Mouse (Mus musculus) myocyte (in vitro differentiated cells): ENCODE results near the gene Dusp15. TPM values are rescaled to one million over a fixed set of nuclear protein-coding genes. Genes with fewer than 3 reads are reported as not detected.
A peak's percentile ranks its signal among the peaks of the same experiment; 100 is the strongest.

Experiments
- H3K27me3 ChIP-seq: one replicate; pipeline ENCODE4 v1.6.1; 2011; ENCODE audit not compliant: control insufficient read depth, insufficient read depth, insufficient read length
- H3K36me3 ChIP-seq: one replicate; pipeline ENCODE4 v1.6.1; 2011; ENCODE audit not compliant: control insufficient read depth, insufficient read depth
- H3K4me2 ChIP-seq: one replicate; pipeline ENCODE4 v1.6.1; 2011; ENCODE audit warnings: low read depth, control low read depth
- H3K4me3 ChIP-seq: one replicate; pipeline ENCODE4 v1.5.1; 2011; ENCODE audit warnings: mild to moderate bottlenecking, control low read depth, moderate library complexity
- H3K79me2 ChIP-seq: one replicate; pipeline ENCODE4 v1.6.1; 2011; ENCODE audit not compliant: control insufficient read depth, insufficient read depth
- H3ac ChIP-seq: one replicate; pipeline ENCODE4 v1.6.1; 2011; ENCODE audit not compliant: control insufficient read depth, insufficient read length
- CEBPB ChIP-seq: IDR thresholded peaks from 2 replicates; pipeline ENCODE4 v1.6.1; 2011; ENCODE audit warnings: mild to moderate bottlenecking, moderate library complexity; ENCODE audit not compliant: poor library complexity, insufficient read depth, severe bottlenecking
- E2F4 ChIP-seq: IDR thresholded peaks from one replicate; pipeline ENCODE4 v1.6.1; 2011; ENCODE audit warnings: mild to moderate bottlenecking, control low read depth, moderate library complexity; ENCODE audit not compliant: insufficient read depth
- MAX ChIP-seq: IDR thresholded peaks from one replicate; pipeline ENCODE4 v1.6.1; 2011; ENCODE audit warnings: low read depth, mild to moderate bottlenecking, control low read depth
- MYOD1 ChIP-seq, 3 experiments: IDR thresholded peaks; one replicate each; pipeline ENCODE4 v1.6.1; 2011; ENCODE audit warnings: control low read depth in 2 of 3, low read depth in 2 of 3, mild to moderate bottlenecking in 2 of 3, moderate library complexity in 1 of 3; ENCODE audit not compliant: insufficient read length in 2 of 3, control insufficient read depth in 1 of 3
- MYOG ChIP-seq, 3 experiments: IDR thresholded peaks; one replicate each; pipeline ENCODE4 v1.6.1; 2011; ENCODE audit warnings: control low read depth in 2 of 3, low read depth in 2 of 3, mild to moderate bottlenecking in 2 of 3; ENCODE audit not compliant: insufficient read length in 2 of 3, control insufficient read depth in 1 of 3, insufficient read depth in 1 of 3
- POLR2A ChIP-seq: IDR thresholded peaks from one replicate; pipeline ENCODE4 v1.6.1; 2011; ENCODE audit warnings: low read depth, mild to moderate bottlenecking, control low read depth, moderate library complexity; ENCODE audit not compliant: insufficient read length
- POLR2AphosphoS2 ChIP-seq: IDR thresholded peaks from one replicate; pipeline ENCODE4 v1.6.1; 2011; ENCODE audit warnings: low read depth, control low read depth; ENCODE audit not compliant: insufficient read length
- REST ChIP-seq: IDR thresholded peaks from one replicate; pipeline ENCODE4 v1.6.1; 2011; ENCODE audit warnings: mild to moderate bottlenecking, control low read depth, moderate library complexity; ENCODE audit not compliant: insufficient read depth, insufficient read length
- SRF ChIP-seq: IDR thresholded peaks from one replicate; pipeline ENCODE4 v1.6.1; 2011; ENCODE audit warnings: low read depth; ENCODE audit not compliant: control insufficient read depth, insufficient read length
- TCF12 ChIP-seq: IDR thresholded peaks from one replicate; pipeline ENCODE4 v1.6.1; 2011; ENCODE audit warnings: mild to moderate bottlenecking, control low read depth; ENCODE audit not compliant: poor library complexity, insufficient read depth, severe bottlenecking
- TCF3 ChIP-seq: IDR thresholded peaks from one replicate; pipeline ENCODE4 v1.6.1; 2011; ENCODE audit warnings: low read depth, control low read depth; ENCODE audit not compliant: insufficient read length
- USF1 ChIP-seq: IDR thresholded peaks from one replicate; pipeline ENCODE4 v1.6.1; 2011; ENCODE audit warnings: low read depth, mild to moderate bottlenecking, control low read depth, moderate library complexity
- polyA plus RNA-seq: library from polyadenylated mRNA; unstranded; fragments of >200 nt; fragmentation: generic; extraction: Trizol; gene quantifications from one replicate; pipeline ENCODE4 v1.2.1, GENCODE M21; 2012; ENCODE audit warnings: missing spikeins

Gene Dusp15
- polyA plus RNA-seq, 1 experiment, result 0.02 TPM

DNA sequence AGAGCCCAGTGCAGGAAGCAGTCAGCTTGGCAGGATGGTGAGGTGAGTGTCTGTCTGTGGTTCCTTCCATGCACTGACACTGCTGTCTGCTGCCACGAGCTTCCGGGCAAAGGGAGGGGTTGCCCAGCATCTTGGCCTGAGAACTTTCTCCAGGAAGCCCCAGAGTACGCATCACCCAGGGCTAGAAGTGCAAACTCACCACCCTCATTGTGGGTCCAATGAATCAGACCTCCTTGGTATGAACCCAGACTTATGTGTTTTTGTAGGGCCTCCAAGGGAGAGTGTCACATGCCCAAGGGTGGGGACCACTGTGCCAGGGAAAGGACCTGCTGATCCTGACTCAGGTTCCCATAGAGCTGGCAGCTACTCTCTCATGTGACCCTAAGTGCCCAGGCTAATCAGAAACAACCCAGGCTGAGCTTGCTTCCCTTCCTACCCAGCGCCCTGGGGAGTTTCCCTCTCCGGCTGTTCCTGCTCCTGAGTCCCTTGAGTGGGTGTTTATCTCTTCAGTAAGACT is 47.3 kb downstream of the Dusp15 start:
- Histone ChIP-seq H3K79me2 (no peaks in the 10 kb centered on the region), H3ac (no peak overlapping the region), H3K4me2 (peak overlapping the region; percentile 61), H3K4me3 (no peak overlapping the region), H3K27me3 (no peaks in the 10 kb centered on the region), H3K36me3 (no peaks in the 10 kb centered on the region)
- TF ChIP-seq USF1 (peak; percentile 84), MYOD1 (IDR thresholded peaks at IDR 0.05; ENCODE audit: control insufficient read depth in 1 of 3, insufficient read length in 2 of 3, low read depth in 2 of 3) (peak in 1 of 3 experiments; percentile 37), TCF12 (no peak), TCF3 (no peak), SRF (no peak), POLR2A (no peak)

DNA sequence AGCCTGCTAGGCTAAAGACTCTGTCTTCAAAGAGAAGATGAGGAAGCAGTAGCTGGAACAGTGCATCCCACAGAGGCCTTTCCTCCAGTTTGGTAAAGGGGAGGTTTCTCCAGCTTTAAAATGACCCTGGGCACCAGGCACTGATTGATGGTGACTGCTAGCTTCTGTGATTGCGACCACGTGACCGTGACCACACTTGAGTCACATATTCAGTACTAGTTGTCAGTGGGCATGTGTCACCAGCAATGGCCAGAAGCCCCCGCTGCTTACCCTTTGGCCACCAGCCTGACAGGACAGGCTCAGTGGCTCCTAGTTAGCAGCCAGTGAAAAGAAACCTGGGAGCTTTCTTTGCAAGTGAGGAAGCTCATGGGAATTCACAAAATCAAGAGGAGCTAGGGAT is 47.9 kb downstream of the Dusp15 start:
- H3K27me3 ChIP-seq, result no peaks in the 10 kb centered on the region
- H3K4me3 ChIP-seq, result no peak overlapping the region

DNA sequence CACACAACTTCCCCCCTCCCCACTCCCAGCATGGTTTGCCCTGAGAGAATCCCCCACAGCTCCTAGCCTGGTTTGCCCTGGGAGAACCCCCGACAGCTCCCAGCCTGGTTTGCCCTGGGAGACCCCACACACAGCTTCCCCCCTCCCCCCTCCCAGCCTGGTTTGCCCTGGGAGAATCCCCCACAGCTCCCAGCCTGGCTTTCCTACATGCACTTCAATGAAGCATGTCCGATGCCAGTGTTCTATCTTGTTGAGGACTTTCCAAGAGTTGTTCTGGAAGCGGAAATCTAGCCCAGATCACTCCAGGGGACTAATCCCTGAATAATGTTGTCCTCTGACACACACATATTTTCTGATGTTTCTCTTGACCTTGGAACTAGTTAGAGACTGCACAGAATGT is 48.8 kb downstream of the Dusp15 start:
- H3K27me3 ChIP-seq, result no peaks in the 10 kb centered on the region
- no peak overlapping the region for H3K4me3 ChIP-seq
- TF ChIP-seq POLR2AphosphoS2 (no peak), TCF3 (no peak)
- H3K4me2 ChIP-seq, result no peak overlapping the region
- H3K79me2 ChIP-seq, result no peaks in the 10 kb centered on the region
- H3ac ChIP-seq, result no peak overlapping the region
- no peaks in the 10 kb centered on the region for H3K36me3 ChIP-seq

More for the DNA sequence above, 47.9 kb downstream of the Dusp15 start:
- H3ac ChIP-seq, result no peak overlapping the region
- no peaks in the 10 kb centered on the region for H3K79me2 ChIP-seq
- no peak for TF ChIP-seq POLR2AphosphoS2
- TF ChIP-seq TCF12, result no peak
- no peak for TF ChIP-seq SRF
- TF ChIP-seq MYOD1 (IDR thresholded peaks at IDR 0.05; ENCODE audit: control insufficient read depth in 1 of 3, insufficient read length in 2 of 3, low read depth in 2 of 3), result no peak
- no peak for TF ChIP-seq POLR2A
- no peak for TF ChIP-seq MYOG (IDR thresholded peaks at IDR 0.05; ENCODE audit: control insufficient read depth in 1 of 3, insufficient read depth in 1 of 3, insufficient read length in 2 of 3, low read depth in 2 of 3)
- TF ChIP-seq USF1, result peak; percentile 89
- no peak for TF ChIP-seq CEBPB
- TF ChIP-seq TCF3, result no peak
- no peaks in the 10 kb centered on the region for H3K36me3 ChIP-seq
- H3K4me2 ChIP-seq, result peak overlapping the region; percentile 61

DNA sequence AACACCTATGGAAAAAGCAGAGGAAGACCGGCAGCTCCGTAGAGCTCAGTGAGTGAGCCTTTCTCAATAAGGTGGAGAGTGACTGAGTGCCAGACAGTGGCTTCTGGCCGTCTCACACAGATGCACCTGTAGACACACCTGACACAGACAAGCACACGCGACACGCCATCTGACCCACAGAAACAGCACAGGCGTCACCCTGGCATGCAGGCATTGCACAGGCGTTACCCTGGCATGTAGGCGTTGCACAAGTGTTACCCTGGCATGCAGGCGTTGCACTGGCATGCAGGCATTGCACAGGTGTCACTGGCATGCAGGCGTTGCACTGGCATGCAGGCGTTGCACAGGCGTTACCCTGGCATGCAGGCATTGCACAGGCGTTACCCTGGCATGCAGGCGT is 50.2 kb downstream of the Dusp15 start:
- no peaks in the 10 kb centered on the region for H3K27me3 ChIP-seq
- H3K4me3 ChIP-seq, result no peak overlapping the region
- H3K4me2 ChIP-seq, result no peak overlapping the region
- no peak for TF ChIP-seq POLR2A
- TF ChIP-seq MYOG (IDR thresholded peaks at IDR 0.05; ENCODE audit: control insufficient read depth in 1 of 3, insufficient read depth in 1 of 3, insufficient read length in 2 of 3, low read depth in 2 of 3), result peak in 1 of 3 experiments; percentile 59
- peak; percentile 66 for TF ChIP-seq POLR2AphosphoS2
- peak in 1 of 3 experiments; percentile 14 for TF ChIP-seq MYOD1 (IDR thresholded peaks at IDR 0.05; ENCODE audit: control insufficient read depth in 1 of 3, insufficient read length in 2 of 3, low read depth in 2 of 3)
- no peaks in the 10 kb centered on the region for H3K79me2 ChIP-seq
- no peaks in the 10 kb centered on the region for H3K36me3 ChIP-seq
- no peak overlapping the region for H3ac ChIP-seq

DNA sequence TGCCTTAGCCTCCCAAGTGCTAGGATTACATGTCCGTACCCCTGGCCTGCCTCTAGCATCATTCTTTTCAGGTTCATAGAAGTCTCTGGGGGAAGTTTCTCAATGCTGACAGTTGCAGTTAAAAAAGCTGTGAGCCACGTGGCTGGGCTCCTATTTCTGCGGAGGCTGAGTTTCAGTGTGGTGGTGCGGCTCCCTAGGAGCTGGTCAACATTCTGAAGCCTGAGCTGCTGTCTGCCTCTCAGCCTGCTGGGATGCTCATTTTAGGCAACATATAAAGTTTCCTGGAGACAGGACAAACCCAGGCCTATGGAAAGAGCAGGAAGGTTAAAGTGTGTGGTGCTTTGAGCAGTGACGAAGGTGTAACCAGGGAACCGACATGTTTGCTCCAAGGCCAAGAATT is 52.5 kb downstream of the Dusp15 start:
- TF ChIP-seq MYOD1 (IDR thresholded peaks at IDR 0.05; ENCODE audit: control insufficient read depth in 1 of 3, insufficient read length in 2 of 3, low read depth in 2 of 3), result no peak
- no peak for TF ChIP-seq MYOG (IDR thresholded peaks at IDR 0.05; ENCODE audit: control insufficient read depth in 1 of 3, insufficient read depth in 1 of 3, insufficient read length in 2 of 3, low read depth in 2 of 3)
- TF ChIP-seq MAX, result no peak
- TF ChIP-seq TCF3, result no peak
- no peak for TF ChIP-seq POLR2A
- no peak for TF ChIP-seq USF1
- TF ChIP-seq POLR2AphosphoS2, result no peak
- TF ChIP-seq CEBPB, result no peak
- TF ChIP-seq TCF12, result no peak
- TF ChIP-seq E2F4, result no peak
- TF ChIP-seq REST, result no peak
- no peak for TF ChIP-seq SRF
- H3ac ChIP-seq, result no peak overlapping the region
- H3K27me3 ChIP-seq, result no peaks in the 10 kb centered on the region
- H3K36me3 ChIP-seq, result peaks cover 8% of the 10 kb centered on the region
- no peak overlapping the region for H3K4me3 ChIP-seq
- no peaks in the 10 kb centered on the region for H3K79me2 ChIP-seq
- H3K4me2 ChIP-seq, result no peak overlapping the region
